Mouse (Mus musculus) urinary bladder, postnatal 4 days (tissue): ENCODE measurements around the gene Cyp4f40.
"Not testable (repeated sequence)": the region's sequence is repeated elsewhere in the genome, so short reads cannot be mapped to it uniquely, and the experiment has no call there.

ENCODE experiments used
- DNase-seq, 2 experiments: peaks; one replicate each; pipeline ENCODE4 v3.0.0; 2021 to 2022; ENCODE audit warnings: low spot score in 2 of 2

The Cyp4f40 gene

DNA sequence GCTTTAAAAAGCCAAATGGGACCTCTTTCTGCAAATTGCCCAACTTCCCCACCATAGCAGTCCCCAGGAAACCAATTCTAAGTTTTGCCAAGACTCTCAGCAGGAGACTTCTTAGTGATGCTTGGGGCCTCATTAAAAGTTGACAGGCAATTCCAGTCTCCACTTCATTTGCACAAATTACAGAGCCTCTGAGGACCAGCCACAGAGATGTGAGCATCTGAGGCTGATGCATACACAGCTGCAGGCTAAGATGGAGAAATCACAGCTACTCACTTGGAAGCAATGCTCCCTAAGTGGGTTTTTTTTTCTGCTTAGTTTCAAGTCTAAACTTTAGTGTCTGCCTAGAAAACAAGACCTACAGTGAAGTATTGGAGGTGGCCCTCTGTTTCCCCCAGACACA lies 51.8 kb downstream of the Cyp4f40 start:
- DNase-seq, result not testable (repeated sequence)

DNA sequence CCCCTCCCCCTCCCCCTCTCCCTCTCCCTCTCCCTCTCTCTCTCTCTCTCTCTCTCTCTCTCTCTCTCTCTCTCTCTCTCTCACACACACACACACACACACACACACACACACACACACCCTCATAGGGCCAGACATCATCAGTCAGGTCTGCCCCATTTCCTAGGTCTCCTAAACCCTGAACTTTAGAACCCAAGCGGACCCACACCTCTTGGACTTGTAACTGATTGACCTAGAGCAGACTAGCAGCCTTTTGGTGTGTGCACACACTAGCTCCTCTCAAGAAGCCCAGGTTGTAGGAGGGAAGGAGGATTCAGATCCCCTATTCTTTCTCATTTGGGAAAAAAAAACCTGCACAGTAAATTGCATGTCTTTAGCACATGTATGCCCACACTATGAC lies 63.5 kb downstream of the Cyp4f40 start:
- not testable (repeated sequence) for DNase-seq

DNA sequence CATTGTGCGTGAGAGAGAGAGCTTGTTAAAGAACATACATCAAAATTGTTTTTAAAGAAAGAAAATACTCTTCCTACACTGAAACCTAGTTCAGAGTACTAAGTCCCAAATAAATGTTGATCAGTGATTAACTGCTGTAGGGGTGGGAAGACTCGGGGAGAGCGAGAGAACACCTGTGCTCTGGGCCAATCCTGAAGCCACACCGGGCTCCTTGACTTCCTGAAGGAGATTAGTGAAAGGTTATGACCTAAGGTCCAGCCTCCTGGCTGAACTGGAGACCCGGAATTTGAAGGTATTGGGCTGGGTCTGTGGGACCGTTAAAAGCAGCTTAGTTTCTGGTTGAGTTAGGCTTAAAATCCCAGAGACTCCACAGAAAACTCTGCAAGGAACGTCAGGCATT lies 64.1 kb downstream of the Cyp4f40 start:
- DNase-seq, result no peak

- not testable (repeated sequence) for DNase-seq
Observed at GRCm38 (mm10) chr17:32726360-32726759, 67.7 kb downstream of the Cyp4f40 start.
